Mouse (Mus musculus) lung, postnatal 4 days (tissue): ENCODE measurements around the gene Sipa1l1.

Experiments used
- DNase-seq, 2 experiments: peaks; one replicate each; pipeline ENCODE4 v3.0.0; 2021

Sipa1l1 gene

DNA sequence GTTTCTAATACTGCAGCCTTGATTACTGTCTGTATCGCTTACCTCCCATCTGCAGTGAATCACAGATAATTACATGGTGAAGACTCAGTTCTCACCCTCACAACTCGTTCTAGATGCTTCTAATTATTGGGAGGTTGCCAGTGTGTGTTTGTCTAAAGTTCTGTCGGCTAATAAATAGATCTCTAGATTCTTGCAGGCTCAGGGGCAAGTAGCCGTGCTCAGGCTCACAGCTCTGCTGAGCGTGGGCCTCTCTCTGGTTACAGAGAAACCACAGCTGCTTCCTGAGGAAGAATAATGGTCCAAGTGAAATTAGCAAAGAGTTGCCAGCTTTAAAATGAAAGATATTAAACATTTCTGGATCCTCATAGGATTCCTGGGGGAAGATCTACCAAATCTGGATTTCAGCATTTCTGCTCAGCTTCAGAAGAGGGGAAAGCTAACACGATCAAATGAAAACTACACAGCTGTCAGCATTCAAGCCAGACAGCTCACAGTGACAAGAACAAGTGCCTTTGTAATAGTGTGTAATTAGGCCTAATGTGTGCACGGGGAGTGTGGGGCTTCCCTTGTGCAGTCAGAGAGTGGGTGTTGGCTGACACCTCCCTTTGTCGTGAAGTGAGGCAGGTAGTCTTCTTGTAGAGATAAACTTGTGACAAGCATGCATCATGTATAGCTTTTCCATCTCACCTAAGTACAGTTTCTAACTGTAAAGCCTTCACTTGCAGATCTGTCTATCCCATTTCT is 225.2 kb downstream of the Sipa1l1 start:
- DNase-seq = no peak

DNA sequence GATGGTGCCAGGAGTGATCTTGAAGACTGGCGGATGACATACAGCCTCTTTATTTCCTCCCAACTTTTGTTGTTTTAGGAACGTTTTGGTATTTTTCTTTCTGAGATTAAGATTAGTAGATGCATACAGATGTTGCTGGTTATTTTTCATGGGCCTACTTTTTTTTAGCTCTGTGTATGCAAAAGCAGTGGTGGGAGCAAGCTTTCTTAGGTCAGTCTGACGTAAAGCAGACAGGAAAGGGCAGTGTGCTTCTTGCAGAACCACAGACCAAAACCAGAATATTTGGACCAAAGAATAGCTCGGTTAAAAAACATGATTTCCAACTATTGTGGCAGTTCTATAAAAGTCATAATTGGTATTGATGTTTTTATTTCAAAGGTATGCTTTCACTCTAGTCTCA is 226.1 kb downstream of the Sipa1l1 start:
- no peak for DNase-seq

DNA sequence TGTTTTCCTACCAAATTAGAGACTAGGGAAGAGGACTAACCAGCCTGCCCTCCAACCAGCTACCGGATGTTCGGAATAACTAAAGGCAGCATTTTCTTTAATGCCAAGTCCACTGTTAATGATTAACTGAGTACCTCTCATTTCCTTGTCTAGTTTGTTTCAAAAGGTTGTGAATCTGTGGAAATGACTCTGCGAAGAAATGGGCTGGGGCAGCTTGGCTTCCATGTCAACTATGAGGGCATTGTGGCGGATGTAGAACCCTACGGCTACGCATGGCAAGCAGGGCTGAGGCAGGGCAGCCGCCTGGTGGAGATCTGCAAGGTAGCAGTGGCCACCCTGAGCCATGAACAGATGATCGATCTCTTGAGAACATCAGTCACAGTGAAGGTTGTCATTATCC is 228.1 kb downstream of the Sipa1l1 start:
- DNase-seq = no peak

DNA sequence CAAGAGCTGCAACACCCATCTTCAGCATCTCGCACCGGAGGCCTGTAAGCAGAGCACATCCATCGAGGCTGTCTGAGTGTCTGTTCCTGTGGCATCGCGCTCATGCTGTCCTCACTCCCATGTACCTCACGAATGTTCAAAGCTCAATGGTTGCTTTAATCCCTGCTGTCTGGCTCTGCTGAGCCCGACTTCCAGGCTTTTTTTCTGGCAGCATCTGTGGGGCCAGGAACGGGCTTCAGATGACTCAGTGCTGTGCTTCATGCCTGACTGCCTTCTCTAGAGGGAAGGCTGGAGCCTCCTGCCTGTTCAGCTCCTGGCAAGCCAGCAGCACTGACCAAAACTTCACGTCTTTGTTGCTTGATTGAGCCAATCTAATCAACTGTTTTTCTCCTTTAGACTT is 228.6 kb downstream of the Sipa1l1 start:
- no peak for DNase-seq

DNA sequence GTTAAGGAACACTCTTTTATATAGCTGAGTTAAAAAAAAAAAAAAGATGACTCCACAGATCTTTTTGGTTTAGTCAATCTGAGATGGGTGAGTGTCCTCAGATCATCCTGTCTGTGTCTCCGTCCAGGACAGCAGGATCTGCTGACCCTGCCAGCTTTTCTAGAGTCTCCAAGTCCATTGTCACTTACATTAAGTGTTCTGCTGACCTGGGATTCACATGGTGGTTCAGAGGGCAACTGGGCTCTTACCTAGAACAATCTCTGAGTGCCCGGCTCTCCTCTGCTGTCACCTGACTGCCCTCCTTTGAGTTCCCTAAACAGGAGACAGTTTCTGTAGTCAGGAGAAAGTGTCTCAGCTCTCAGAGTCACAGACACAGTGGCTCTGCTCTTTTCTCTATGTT is 229.8 kb downstream of the Sipa1l1 start:
- DNase-seq = no peak

DNA sequence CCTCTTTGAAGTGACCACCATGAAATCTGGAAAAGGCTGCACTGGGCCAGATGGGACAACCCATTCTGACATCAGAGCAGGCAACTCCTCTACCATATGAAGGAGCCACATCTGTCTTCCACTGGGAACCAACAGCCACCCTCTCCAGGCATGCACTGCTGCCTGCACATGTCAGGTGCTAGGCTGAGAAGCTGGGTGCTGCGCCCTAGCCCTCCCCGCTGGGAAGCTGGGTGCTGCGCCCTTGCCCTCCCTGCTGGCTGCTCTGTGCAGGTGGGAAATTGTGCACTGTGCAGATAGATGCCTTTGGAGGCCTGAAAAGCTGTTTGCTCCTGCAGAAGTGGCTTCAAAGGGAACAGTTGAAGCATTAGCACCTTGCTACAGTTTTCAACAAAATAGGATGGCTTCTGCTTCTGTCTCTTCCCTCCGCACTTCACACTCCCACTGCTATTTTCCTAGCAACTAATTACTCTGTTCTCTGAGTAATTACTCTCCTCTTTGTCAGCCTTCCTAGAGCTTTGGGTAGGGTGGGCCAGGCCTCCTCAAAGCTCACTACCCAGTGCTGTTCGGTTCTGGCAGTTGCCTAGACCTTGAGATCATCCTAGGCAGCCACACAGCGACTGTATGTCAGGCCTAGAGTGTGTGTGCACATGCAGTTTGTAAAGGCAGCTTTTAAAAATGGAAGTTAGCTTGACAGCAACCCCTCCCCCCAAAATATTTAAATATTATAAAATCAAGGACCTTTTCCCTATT is 231.0 kb downstream of the Sipa1l1 start:
- DNase-seq = no peak

DNA sequence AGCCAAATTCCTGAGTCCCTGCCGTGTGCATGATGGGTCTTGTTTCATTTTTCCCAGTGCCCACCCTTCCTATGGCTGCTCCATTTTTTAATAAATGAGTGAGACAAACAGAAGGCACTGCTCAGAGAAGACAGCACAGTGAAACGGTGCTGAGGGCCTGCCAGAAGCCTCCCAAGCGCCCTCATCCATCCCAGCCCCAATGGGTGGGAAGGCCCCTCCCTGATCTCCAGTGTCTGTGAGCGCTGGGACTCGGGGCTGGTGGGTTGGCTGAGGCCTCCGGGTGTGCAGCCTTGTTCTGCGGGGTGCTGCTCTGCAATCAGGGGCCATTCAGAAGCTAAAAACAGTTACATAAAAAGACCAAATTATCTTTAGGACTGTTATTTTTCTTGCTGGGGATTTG is 231.7 kb downstream of the Sipa1l1 start:
- DNase-seq = no peak

DNA sequence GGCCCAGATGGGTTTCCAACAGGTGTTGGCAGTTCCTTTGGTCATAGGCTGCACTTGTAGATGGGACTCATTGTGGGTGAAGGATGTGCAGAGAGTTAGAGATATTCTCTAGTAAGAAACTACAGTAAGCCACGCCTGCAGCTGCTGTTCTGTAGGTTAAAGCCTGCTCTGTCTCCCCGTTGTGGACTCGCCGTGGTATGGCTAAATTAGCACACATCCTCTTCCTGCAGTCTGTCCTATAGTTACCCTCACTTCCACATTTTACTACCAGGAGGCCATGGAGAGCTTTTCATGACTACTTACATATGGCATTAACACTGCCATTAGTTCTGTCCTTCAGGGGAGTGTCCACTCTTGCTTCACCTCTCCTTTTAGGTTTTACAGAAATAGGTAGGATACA is 232.3 kb downstream of the Sipa1l1 start:
- no peak for DNase-seq

DNA sequence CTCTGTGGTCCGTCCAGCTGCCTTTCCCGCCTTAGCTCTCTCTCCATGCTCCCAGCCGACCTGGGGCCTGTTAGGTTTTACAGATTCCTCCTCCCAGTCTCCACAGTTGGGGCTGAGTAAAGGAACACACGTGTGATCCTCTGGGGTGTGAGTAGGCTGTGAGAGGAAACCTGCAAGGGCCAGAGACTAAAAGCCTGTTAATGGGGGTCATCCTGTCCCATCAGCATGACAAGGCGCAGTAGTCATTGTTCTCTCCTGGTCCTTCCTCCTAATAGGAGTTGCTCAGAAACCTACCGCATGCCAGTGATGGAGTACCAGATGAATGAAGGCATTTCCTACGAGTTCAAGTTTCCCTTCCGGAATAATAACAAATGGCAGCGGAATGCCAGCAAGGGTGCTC is 233.5 kb downstream of the Sipa1l1 start:
- peak; percentile 27 to 44 for DNase-seq

DNA sequence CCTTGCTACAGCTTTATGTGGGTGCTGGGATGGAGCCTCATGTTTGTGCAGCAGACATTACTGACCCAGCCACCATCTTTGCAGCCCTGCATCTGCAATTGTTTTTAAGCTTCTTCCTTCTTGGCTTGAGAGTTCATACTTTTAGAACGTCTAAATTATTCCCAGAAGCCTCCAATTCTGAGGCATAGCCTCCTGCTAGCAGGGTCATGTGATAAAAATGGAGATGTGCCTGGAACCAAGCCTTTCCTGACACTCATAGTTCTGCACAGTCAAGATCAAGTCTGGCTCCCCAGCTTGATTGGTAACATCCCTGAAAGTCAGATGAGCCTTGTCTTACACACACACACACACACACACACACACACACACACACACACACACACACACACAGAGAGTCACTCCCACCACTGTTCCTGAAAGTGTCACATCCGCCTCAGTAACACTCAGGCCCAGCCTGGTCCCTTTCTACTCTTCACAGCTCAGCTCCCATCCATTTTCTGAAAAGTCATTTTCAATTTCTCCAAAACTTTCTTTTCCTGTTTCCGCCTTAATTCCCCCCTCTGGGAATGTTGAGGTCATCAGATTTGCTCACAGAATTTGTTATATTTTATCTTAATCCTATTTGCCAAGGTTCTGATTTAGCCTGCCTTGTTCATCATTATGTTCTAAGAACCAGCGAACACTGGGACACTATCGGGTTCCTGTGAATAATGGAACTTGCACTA is 238.6 kb downstream of the Sipa1l1 start:
- DNase-seq = no peak

DNA sequence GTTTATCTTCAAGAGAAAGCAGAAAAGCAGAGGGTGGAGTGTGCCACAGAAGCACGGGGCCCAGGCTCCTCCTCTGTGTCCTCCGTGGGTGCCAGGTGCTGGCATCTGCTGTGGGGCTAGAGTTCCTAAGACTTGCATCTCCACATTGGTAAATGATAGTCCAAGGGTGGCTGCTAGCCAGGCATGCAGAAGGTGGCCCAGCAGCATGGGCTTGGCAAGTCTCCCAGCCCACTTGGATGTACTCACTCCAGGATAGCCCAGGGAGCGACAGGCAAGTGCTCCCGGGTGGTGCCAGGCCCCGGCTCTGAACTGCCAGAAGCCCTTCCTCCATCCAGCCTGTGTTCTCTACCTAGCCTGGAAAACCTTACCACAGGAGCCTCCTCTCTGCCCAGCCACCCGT is 239.4 kb downstream of the Sipa1l1 start:
- peak; percentile 56 to 73 for DNase-seq

DNA sequence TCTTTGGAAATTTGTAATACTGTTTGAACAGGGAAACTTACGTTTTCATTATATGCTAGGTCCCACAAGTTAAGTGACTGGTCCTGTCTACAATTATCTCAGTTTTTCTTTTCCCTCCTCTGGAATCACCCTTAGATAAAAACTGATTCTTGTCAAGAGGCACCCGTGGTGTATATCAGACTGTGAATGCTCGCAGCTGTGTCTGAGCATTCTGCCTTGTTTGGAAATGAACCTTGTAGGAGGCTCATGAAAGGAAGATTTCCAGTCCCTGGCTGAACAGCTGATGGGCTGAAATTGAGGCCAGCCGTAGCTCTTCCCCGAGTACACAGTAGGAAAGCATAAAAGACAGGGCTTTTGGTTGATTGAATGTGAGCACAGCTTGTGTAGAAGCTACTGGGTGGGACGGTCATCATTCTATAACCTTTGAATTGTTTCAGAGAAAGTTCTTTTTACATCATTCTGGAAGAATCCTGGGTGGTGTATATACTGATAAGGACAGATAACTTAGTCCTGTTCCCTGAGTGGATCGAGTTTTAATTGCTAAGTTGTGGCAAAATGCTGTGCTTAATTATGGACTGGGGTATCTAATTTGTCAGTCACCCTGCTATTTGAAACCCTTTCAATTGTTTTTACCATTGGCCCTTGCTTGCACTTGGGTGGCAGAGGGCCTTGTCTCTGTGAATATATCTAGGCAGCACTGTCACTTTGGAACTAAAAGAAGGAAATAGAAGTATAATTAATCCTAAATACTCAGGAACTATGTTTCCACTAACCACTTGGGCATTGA is 240.8 kb downstream of the Sipa1l1 start:
- peak in 1 of 2 experiments; percentile 33 for DNase-seq

DNA sequence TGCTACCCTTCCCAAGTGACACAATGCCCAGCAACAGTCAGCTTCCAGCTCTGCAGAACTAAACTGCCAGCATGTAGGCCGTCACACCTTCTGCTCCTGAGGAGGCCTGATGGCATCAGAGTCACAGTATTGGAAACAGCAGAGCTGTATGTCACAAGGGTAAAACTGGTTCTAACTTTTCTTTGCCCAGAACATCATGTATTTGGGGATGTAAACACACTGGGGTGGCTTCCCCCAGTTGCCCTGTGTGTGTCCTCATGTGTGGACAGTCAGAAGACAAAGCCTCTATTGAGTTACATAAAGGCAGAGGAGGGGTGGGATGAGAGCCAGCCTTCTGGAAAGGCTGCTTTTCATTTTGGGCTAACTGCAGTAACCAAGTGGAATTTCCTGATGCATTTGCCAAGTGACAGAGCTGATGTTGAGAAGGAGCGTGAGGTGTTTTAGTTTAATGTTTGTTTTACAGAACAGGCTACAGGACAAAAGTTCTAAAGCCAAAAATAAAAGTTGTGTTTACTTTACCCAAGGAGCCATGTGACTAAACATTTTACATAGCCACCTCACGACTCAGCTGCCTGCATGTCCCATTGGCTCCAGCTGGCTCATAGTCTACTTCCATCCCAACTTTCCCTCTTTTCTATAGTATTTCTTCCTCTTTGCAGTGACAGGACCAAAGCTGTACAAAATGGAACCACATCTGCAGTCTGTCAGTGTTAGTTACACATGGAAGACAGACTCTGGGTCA is 243.3 kb downstream of the Sipa1l1 start:
- DNase-seq = peak; percentile 62 to 76

DNA sequence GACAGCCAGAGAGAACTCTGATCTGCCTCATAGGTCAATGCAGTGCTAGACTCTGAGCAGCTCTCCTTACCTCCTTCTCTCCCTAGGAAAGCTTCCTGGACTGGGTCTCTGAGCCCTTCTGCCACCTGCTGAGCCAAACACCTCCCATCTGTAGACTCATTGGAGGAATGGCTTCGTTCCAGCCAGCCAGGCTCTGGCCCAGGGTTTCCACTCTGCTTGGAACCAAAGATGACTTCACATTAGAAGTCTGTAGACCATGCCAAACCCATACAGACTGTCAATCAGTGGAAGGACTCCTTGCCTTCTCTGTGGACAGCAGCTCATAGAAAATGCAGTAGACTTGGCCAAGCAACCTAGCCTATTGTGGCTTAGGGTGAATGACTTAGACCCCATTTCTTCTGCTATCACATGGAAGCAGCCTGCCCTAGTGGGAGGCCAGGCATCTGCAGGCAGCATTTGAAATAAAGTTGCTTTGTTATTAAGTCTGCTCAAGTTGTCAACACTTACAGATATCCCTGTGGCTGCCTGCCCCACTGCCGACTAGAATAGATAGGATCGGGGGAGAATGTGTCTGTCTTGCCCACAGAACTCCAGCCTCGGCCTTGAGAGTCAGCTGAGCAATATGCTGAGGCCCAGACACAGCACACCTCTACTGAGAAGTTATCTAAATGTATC is 246.7 kb downstream of the Sipa1l1 start:
- peak; percentile 50 to 72 for DNase-seq

DNA sequence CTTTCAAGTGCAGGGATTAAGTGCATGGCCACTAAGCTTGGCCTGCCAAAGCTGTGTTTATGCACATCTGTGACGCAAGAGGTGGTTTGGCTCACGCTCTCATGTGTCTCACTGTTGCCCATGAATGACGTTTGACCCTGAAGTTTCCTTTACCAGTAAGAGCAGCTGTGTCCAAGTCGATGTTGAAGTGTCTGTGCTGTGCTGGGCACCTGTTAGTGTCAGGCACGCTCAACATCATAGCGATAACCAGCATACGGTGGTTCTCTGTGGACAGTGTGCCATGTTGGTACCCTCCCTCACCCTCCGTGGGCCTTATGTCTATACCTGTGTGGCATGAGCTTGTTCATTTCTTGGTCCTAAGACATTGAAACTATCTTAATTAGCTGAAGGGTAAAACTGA is 249.9 kb downstream of the Sipa1l1 start:
- DNase-seq = no peak

DNA sequence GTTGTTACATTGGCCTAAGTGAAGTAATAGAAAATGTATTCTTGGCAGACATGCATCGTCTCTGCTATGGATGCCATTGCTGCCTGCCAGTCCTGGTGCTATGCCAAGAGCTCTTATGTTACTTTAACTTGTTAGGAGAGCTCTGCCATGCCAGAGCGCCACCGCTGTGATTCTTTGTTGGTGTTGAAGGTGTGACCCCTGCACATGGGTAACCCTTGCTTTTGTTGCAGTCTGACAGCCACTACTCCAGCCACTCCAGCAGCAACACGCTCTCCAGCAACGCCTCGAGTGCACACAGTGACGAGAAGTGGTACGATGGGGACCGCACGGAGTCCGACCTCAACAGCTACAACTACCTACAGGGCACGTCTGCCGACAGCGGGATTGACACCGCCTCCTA is 255.7 kb downstream of the Sipa1l1 start:
- peak in 1 of 2 experiments; percentile 43 for DNase-seq

DNA sequence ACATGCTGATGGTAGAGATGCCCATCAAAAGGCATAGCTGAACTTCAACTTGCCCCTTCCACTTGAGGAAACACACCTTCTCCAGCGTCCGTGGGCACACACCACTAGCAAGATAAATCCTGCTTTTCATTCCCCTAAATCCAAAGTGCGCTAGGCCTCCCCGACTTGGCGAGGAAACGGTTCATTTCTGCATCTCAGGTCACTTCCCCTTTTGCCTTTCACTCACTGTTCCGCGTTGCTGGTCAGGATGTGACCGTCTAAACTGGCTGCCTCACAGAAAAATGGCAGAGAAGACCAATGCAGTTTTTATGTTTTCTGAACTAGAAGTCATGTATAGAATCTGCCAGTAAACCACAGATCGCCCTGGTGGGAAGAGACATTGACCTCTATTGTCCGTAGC is 256.7 kb downstream of the Sipa1l1 start:
- DNase-seq = no peak

DNA sequence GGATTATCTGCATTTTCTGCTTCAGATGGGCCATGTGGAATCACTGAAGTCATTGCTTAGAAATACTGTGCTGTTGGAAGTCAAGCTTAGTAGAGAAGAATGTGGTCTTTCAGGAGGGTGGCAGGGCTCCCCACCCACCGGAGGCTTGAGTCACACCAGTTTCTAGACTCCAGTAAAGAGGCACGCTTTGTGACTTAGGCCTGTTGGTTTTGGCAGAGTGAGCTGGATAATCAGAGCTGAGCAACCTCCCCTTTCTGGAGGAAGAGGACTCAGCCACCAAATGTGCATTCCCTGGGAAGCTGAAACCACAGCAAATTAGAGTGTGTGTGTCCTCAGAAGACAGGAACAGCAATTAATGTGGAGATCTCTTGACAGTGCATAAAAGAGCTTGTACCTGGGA is 258.3 kb downstream of the Sipa1l1 start:
- no peak for DNase-seq

DNA sequence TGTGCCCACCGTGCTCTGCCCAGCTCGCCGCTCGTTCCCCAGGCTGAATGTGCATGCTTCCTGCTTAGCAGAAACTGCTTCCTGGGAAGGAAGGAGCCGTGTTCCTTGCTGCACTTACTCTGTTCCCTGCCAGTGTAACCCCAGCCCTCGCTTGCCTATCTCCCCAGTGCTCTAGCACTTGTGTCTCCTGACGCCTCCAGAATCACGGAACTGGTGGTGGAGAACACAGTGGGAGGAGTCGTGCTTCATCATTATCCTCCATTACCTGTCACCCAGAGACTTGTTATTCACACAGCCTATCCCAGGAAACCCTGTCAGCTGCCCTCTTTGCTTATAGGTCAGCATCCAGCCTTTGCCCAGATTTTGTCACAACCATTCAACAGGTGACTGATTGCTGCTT is 259.3 kb downstream of the Sipa1l1 start:
- DNase-seq = no peak

DNA sequence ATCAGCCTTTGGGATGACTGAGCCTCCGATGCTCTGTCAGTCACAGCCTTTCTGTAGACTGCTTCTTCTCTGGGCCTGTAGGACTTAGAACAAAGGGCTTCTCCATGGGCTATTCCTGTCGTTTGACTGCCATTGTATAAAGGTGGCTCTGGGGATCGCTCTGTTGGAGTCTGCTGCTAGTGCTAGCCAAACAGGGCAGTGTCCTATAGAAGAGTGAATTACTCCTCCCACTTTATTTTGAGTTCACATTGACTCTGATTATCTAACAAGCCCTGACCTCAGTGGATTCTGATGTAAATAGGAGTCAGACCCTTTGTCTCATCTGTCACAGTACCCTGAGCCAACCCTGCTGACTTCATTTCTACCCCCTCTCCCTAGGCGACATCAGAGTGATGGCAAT is 264.2 kb downstream of the Sipa1l1 start:
- DNase-seq = no peak

DNA sequence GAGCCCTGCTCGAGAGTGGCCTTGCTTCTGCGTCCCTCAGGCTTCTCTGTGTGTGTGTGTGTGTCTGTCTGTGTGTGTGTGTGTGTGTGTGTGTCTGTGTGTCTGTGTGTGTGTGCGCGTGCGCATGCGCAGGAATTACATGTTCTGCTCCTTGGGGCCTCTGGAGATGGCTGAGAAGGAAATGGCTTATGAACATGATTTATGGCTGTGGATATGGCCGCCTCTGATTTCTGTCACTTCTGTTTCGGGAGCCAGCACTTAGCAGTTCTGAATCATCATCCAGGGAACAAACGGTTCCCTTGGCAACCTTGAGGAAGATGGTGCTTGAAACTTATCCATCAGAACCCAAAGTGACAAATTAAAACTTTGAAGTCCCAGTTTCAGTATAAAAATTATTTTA is 265.5 kb downstream of the Sipa1l1 start:
- no peak for DNase-seq

DNA sequence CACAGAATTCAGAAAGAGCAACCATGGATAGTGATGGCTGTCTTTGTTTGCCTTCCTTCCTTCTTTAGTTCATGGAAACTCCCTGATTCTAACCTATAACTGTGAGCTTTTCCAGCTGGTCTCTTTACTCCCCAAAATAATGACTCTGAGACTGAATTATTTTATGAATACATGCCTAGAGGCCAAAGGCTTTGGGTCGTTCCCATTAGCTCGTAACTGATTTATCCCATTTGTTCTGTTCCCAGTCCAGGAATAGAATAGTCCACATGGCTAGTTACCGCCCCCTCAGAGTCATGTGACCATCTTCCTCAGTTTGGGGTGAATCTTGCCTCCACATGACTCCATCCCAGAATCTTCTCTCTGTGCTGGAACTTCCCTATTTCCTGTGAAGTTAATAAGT is 272.4 kb downstream of the Sipa1l1 start:
- DNase-seq = no peak
